Mouse (Mus musculus) heart, adult 2 months (tissue): ENCODE data around the gene Olfr667.
"Not testable (repeated sequence)": the region's sequence is repeated elsewhere in the genome, so short reads cannot be mapped to it uniquely, and the experiment has no call there.

Source experiments
- CTCF ChIP-seq: fragments of 200-600 bp; IDR thresholded peaks from 2 replicates; pipeline ENCODE4 v1.8.1; 2022; ENCODE audit warnings: antibody characterized with exemption, mild to moderate bottlenecking, moderate library complexity
- POLR2A ChIP-seq: fragments of 200-500 bp; IDR thresholded peaks from 2 replicates; pipeline ENCODE4 v1.6.1; 2011; ENCODE audit warnings: mild to moderate bottlenecking, low read depth, low read length, control low read depth; ENCODE audit not compliant: insufficient read depth

DNA sequence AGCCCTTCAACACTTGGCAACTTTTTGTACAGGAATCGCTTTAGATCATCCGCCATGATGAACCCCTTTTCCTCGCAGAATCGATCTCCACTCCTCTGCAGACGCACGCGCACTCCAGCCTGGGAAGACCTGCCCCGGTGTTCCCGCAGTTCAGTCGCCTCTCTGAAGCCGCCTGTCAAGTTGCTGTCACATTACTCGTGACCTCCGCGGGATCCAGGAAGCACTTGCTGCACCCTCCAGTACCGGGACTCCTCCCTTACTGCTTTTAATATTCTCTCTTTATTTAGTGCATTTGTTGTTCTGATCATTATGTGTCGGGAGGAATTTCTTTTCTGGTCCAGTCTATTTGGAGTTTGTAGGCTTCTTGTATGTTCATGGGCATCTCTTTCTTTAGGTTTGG, 29.0 kb upstream of the Olfr667 start:
- TF ChIP-seq CTCF, POLR2A: not testable (repeated sequence)
